Mouse (Mus musculus): ENCODE results near the gene Aida.
"Not testable (repeated sequence)": the region's sequence is repeated elsewhere in the genome, so short reads cannot be mapped to it uniquely, and the experiment has no call there.

The Aida gene

DNA sequence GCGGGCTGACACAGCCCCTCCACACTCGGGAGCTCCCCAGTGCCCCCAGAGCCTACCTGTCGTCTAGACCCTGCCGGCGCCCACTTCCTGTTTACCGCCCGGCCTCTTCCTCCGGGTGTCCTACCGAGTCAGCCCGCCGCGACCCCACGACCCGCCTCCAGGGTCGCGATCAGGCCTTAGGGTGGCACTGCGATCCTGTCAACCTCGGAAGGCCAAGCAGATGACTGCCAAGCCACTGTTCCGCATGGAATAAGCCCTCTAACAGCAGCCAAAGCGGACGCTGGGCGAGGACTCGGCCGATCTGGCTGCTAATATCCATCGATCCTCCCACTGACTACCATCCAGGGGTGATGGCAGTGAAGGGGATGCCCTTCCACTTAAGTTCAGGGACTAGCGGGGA lies at the start of gene Aida:
Gene Aida, plus strand, starts transcription at position 126 of the 400 bp plus-strand sequence.
- peak; percentile 76 to 87 for DNase-seq

DNA sequence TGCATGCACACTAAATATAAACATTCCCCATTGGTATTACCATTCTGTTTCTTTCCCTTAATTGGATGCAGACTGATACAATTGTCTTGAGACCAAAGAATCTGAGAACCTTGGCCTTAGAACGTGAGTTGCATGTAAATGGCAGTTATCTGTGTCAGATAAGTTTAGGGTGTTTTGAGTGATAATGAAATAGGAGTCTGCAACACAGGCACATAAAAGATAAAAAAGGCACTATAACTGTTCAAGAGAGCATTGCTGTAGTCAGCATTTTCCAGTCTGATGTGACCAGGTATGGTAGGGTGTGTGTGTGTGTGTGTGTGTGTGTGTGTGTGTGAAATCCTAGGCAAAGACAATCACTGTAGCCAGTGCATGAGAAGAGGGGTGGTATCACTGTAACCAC lies 48.2 kb upstream of the Aida start:
- DNase-seq, result no peak

DNA sequence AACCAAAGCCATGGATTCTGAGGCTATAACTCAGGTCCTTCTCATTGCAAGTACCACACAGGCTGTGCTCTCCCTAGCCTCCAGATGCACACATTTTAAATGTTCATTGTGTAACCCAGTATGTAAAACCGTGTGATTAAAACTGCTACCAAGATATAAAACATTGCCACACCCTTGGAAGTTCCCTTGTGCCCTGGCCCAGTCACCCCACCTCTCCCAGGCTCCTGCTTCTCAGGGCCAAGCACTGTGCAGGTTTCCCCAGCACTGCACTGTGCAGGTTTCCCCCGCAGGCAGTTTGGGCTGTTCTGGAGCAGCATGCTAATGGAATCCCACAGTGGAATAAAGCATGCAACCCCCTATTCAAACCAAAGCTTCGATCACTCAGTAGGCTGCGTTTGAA lies 45.8 kb upstream of the Aida start:
- no peak for DNase-seq

DNA sequence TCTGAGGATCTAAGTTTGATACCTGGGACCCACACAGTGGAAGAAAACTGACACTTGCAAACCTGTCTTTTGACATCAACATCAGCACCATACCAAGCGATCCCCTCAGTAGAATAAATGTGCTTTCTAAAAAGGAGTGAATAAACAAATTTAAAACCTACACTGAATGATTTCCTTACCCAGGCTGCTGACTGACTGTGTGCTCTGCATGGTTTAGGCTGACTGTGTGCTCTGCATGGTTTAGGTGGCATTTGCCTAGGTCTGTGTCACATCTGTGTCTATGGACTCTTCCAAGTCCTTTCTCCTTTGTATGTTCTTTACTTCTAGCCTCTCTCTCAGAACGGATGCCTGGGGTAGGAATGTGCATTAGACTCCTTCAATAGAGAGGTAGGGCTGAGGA lies 44.6 kb upstream of the Aida start:
- DNase-seq, result no peak

DNA sequence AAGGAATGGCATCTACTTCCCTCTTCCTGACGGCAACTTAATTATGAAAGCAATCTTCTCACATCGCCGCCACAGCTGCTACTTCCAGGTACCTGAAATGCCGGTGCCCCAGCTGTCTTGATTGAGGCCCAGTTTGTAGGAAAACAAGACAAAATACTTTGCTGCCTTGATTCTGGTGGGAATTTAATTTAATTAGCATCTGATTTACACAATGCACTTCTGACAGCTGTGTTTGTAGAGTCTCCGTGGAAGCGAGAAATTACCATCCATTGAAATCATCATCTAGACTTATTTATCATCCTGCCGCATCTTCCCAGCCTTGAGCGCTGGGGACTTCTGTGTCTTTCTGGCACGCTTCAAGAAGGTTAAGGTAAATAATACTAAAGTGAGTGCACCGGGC lies 43.8 kb upstream of the Aida start:
- no peak for DNase-seq

DNA sequence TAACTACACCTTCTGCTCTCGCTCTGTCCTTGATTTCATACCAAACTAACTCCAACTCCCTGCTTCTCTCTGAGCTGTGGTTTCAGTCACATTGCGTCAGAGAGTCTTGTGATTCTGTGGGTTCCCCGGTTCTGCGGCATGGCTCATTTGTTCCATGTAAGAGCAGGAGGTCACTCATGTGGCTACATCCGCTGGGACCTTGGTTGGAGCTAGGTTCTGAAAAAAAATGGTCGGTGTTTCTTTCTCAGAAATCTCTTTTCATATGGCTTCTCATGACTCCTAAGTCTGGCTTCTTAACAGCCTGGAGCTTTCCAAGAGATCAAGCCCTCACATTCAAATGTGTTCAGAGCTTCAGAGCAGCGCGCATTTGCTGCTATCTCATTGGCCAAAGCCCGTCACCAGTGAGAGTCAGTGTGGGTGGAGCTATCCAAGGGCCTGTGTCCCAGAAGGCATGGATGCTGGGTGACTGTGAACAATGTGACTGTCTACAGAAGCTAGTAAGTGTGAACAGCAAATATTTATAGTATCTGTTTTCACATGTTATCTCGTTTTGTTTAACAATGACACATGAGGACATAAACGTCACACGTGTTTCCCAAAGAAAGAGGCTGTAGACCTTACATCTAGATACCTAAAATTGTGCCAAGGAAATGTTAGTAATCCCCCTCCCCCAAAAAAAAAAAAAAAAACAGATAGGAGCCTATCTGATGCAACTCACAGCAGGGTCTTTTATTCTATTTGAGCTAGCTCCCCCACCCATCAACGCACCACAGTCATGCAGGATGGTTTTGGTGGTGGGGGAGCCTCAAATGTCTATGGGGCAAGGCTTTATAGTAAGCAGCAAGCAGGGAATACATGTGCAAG lies 32.0 kb upstream of the Aida start:
- DNase-seq, result no peak

DNA sequence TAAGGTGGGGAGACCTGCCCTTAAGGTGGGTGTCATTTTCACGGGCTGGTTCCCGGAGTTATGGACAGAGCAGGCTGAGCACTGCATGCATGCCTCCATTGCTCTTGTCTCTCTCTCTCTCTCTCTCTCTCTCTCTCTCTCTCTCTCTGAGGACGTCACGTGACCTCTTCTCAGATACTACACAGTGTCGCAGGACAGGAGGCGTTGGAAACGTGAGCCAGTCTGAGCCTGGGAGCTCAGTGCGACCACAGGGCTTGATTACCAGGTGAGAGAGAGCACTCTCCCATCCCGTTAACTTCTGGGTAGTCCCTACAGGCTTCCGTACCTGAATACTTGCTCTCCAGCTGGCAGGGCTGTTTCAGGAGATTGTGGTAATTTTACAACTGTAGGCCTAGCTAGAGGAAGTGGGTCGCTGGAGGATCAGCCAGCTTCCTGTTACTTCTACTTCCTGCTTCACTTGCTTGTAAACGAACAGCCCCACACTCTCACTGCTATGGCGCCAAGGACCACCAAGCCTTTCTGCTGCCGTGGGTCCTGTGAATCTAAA lies 30.4 kb upstream of the Aida start:
- DNase-seq, result peak; percentile 51 to 68

DNA sequence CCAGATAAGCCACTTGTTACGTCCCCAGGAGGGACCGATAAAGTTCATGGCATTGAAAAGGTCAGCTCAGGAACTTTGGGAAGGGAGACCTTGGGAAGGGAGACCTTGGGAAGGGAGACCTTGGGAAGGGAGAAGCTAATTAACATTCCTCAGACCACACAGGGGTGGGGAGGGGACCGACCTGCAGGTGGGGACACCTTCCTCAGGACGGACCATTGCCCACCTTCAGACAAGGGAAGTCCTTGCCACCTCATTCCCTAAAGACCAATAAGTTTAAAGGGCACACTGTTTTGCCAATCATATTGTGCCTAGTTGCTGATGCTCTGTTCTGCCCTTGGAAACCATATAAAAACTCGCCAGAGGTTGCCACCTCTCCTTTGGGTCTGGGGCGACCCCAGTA lies 28.7 kb upstream of the Aida start:
- no peak for DNase-seq

DNA sequence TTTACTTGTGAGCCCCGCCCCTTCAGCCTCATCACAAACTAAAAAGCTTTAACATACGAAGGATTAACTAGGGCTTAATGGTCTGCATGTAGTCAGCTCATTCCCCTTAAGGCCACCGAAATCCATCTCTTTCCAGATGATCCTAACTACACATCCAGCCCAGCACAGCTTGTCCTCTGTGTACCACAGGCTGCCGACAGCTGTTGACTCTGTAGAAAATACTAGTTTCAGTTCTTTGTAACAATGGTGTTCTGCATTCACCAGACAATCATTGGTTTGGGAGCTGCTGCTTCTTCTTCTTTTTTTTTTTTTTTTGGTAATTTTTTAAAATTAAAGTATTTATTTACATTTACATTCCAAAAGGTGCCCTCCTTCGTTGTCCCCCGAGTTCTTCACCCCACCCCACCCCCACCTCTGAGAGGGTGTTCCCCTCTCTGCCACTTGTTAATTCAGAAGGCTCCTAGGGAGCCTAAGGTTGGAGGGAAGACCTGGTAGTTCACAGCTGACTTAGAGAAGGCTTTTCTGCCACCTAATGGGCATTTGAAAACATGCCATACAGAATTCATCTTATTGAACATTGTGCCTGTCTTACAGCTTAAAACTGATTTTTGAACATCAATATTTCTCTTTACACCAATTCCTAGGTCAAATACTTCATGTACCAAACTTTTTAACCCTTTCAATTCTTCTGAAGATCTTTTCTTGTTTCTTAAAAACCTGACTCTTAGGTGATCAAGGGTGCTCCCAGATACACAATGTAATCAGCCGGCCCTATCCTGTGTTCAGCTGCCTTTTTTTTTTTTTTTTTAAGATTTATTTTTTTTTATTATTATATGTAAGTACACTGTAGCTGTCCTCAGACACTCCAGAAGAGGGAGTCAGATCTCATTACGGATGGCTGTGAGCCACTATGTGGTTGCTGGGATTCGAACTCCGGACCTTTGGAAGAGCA lies 23.2 kb upstream of the Aida start:
- DNase-seq, result no peak

DNA sequence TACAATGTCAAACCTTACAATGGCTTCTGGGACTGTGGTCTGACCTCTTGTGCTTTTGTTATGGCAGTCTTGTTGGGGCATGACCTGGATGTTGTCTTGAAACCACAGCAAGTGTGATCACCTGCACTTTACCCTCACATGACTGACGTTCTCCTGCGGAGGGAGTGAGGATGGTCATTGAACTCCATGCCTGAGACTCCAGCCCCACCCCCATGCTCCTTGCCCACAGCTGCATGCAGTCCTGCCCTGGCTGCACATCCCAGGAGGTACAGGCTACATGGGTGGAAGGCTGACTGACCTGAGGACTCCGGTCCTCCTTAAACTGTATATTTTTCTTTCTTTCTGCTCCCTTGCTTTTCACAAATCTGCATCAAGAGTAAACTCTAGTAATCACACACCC lies 22.0 kb upstream of the Aida start:
- no peak for DNase-seq

DNA sequence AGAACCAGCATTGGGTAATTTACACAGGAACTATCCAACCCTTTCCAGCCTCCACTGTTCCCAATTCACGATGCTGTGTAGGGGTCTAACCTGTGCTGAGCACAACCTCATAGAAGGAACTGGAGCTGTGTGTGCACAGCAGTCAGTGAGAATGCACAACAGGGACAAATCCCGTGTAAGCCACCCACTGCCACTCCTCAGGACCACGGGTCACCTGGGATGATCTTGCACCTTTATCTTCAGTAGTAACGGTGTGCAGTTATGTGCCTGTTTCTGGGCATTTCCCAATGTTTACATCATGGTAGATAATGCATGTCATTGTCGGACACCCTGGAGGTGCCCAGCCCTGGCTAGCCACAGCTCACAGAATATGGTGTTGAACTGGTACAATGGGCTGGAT lies 20.6 kb upstream of the Aida start:
- DNase-seq, result no peak

DNA sequence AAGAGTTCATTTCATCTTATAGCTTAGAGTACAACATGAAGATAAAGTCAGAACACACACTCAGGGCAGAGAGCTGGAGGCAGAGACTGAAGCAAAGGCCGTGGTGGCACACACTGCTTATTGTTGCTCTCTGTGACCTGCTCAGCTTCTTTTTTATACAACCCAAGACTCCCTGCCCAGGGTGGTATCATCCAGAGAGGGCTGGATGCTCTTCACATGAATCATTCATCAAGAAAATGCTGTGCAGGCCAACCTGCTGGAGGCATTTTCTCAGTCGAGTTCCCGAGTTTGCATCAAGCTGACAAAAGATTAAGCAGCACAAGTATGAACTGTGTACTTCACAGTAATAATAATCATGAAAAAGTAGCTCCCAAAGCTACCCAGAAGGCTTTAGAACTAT lies 8.0 kb upstream of the Aida start:
- DNase-seq, result no peak

DNA sequence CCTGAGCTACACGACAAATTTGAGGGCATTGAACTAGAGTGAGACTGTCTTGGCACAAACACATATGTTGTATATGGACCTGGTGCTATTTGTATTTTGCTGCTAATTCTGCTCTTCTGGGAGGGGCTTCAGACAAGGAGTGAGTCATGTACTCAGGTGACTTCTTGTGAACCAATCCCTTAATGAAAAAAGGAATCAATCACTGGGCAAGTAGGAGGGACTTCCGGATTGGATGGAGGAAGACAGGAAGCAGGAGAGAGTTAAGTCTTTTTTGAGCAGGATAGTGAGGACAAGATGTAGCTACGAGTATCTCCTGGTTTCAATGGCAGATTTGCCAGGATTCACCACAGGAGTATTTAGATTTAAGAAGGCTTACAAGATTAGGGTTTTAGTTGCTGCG lies 6.8 kb upstream of the Aida start:
- no peak for DNase-seq

DNA sequence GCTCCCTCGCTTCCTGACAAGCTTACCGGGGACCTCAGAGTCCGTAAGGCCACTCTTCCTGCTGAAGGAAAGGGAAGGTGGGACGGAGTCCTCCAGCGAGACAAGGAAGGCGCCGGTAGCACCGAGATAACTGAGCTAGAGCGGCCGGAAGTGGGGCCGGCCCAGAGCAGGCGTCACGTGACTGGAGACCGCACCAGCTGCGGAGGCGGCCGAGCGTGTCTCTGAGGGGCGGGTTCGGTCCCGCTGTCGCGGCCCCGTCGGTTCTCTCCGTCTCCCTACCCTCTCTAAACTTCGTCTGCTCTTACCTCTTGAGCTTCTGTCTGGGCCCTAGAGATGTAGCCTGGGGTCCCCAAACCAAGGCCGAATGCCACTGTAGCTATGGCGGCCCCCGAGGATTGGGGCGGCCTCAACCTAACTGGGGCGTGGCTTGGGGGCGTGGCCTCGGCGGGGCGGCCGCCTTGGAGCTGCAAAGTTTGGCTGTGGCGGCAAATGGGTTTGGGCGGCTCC lies 540 bp downstream of the Aida start, which contains the start of gene Brox:
Gene Brox, minus strand, starts transcription at position 393 of the 507 bp plus-strand sequence.
- peak; percentile 95 to 97 for DNase-seq

DNA sequence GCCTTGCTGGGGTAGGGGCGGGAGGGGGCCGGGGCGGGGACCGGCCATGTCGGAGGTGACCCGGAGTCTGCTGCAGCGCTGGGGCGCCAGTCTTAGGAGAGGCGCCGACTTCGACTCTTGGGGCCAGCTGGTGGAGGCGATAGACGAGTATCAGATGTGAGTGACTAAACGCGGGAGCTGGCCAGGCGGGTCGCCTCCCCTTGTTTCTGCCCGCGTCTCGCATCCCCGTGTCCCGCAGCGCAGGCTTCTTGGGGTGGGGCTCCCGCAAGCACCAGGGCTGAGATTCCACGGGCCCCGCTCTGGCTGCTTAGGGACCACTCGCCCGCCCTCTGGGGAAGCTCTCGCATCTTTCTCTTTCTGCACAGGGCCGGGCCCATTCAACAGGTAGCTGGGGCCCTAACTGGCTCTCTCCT lies 1.1 kb downstream of the Aida start:
- peak in 1 of 2 experiments; percentile 66 for DNase-seq

DNA sequence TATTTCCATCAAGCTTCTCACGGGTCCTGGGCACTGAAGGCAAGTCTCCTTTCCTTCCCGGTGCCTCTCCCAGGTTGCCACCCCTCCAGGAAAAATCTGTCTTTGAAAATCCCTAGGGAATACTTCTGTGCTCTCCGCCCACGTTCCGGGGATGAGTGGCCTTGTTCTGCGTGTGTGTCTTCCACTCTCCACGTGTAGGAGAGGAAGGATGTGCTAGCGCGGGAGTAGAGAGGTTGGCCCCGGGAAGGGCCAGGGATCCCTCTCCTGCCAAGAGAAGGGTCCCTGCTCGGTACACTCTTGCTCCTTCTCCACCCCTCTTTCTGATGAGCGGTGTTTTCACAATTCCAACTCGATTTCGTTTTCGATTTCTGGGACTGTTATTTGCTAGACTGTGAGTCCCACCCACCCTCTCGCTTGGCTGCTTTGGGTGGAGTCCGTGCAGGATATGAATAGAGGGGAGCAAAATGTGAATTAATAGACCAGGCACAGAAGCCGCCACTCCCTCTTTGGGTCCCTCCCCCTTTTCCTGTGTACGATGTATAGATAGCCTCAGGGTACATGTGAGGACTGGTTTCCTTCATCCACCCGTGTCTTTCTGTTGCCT lies 1.6 kb downstream of the Aida start:
- peak; percentile 34 to 50 for DNase-seq

DNA sequence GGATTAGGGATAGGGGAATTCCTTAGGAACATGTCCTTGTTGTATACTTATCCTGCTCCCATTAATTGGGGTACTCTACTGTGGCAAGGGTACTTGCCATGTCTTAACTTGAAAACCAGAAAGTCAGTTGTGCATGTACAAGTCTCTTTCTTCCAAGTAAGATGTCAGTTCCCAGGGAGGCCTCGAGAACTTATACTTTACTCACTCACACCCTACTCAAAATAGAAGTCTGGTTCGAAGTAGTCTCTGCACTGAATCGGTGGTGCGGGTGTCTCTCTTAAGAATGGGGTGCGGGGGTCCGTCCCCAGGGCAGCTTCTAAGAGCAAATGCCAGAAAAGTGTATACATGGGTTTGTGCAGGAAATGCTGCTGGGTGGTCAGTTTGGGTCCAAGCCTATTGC lies 2.8 kb downstream of the Aida start:
- peak; percentile 77 to 82 for DNase-seq

DNA sequence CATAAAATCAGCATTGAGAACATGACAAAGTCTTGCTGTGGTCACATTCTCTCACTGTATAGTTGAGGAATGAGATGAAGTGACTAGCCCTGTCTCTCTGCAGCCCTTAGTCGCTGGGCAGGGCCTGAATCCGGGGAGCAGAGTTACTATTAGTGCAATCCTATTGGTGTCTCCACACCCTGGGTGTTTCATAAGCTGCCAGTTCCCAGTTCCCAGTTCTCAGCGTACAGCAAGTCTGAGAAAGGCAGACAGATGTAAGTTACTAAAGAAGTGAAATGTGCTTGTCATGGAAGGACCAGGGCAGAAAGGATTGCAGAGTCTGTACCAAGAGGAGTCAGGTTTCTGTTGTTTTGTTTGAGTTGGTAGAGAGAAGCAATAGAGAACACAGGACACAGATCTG lies 11.2 kb downstream of the Aida start:
- DNase-seq, result no peak

DNA sequence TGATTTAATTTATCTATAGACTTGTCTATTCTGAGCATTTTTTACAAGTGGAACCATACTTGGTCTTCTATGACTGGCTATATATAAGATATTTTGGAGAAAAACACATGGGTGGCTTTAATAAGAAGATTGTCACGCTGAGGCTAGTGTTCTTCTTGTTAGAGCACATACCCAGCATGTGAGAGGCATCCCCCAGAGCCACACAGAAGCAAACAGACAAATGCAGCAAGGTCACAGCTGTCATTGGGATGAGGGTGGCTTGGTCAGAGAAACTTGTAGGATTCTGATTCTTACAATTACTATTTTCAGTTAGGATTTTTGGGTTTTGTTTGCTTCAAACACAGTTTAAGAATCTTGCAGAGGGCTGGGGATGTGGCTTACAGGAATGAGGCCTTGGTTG lies 12.1 kb downstream of the Aida start:
- no peak for DNase-seq

DNA sequence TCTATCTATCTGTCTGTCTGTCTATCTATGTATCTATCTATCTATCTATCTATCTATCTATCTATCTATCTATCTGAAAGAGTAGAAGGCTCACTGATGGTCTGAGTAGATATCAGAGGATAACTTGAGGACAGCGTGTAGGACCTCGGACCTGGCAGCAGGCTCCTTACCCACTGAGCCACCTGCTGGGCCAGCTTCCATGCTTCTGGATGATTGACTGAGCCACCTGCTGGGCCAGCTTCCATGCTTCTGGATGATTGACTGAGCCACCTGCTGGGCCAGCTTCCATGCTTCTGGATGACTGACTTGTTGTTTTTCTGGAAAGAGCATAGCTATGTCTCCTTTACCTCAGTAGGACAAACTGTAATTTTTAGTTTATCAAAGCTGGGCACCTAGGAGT lies 13.2 kb downstream of the Aida start:
- not testable (repeated sequence) for DNase-seq

DNA sequence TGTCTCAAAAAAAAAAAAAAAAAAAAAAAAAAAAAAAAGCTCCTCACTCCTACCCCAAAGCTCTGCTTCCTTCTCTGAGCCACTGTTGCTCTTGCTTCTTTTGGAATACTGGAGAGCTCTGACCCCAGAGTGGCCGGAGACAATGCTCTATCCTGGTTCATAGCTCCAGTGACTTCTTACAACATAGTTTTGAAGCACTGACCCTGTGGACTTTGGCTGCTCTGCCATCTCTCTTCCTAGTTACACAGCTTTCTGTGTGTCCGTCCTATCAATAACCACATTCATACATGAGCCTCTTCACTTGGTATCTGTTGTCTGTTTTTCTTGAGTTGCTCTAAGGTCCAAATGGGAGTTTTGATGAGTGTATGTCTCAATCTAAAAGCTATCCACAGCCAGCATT lies 15.7 kb downstream of the Aida start:
- DNase-seq, result no peak

DNA sequence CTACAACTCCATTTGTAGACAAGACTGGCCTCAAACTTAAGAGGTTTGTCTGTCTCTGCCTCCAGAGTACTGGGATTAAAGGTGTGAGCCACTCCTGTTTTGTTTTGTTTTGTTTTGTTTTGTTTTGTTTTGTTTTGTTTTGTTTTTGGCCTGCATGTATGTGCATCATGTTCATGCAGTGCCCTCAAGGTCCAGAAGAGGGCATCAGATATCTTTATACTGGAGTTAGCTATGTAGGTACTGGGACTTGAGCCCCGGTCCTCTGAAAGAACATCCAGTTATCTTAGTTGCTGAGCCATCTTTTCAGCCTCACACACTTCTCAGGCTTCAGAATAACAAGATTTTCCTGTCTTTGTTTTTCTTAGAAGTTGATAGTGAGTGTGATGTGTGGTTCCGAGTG lies 19.4 kb downstream of the Aida start:
- no peak for DNase-seq

DNA sequence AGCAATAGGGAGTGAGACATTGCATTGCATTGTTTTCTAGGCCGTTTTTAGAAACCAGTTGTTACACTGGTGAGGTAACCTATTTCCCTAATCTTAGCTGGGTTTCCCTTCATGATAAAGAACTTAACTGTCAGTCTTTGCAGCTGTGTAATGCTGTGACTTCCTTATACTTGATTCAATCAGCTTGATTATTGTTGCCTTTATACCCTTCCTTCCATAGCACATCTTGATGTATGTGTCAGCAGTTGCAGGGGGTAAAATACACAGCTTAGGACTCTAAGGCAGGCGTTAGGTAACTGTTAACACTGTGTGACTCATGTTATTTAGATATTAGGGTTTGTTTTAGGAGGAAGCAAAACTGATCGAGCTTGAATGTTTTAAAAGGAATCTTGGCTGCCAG lies 24.3 kb downstream of the Aida start:
- DNase-seq, result no peak
